Mouse (Mus musculus) gastrocnemius, postnatal 36 days (tissue): ENCODE results near the gene Galnt10. TPM values are rescaled to one million over a fixed set of nuclear protein-coding genes. Genes with fewer than 3 reads are reported as not detected.
A peak's percentile ranks its signal among the peaks of the same experiment; 100 is the strongest.
"Not testable (repeated sequence)": the region's sequence is repeated elsewhere in the genome, so short reads cannot be mapped to it uniquely, and the experiment has no call there.

ENCODE experiments used
- DNase-seq, 2 experiments: peaks; one replicate each; pipeline ENCODE4 v3.0.0; 2022
- intact Hi-C: fragments of 180-260 bp; cut with DNase I; formaldehyde crosslinking; loops from one replicate; pipeline ENCODE4 v1.15.1; 2025
- total RNA-seq, 2 experiments: library from RNA; stranded (reverse); gene quantifications; 2 replicates each; pipeline ENCODE4 v1.2.3; 2021

Gene Galnt10
- total RNA-seq, 2 experiments from 2014 or later: 5.2 to 6.3 TPM

DNA sequence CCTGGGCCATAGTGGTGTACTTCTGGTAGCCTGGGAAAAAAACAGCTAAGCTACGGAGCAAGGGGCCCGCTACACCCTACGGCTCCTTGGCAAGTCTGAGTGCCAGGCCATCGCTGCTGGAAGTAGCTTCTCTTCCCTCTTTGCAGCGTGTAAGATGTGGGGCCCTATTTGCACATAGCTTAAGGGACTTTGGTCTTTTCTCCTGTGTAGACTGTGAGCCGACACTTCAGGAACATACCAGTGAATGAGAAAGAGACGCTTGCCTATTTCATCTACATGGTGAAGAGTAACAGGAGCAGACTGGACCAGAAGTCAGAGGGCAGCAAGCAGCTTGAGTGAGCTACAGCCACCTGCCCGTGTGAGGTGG is 164.5 kb downstream of the Galnt10 start:
- intact Hi-C loops: no loop called here
- DNase-seq: no peak

DNA sequence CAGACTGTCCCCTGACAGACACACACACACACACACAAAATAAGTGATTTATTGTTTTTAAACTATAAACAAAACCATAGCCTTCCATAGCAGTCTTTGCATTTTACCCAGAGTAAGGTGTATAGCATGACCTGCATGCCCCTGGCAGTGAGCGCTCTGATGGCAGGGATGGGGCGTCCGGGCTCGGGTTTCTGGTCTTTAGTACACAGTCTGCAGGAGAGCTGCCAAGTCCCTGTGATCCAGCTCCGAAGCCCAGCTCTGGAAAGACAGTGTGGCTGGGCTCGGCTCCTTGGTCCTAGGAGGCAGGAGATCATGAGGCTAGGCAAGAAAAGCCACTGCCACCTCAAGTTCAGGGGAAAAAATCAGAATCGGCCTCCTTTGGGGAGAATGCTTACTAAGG is 165.8 kb downstream of the Galnt10 start:
- peak; percentile 43 for DNase-seq
- intact Hi-C loops: no loop called here

DNA sequence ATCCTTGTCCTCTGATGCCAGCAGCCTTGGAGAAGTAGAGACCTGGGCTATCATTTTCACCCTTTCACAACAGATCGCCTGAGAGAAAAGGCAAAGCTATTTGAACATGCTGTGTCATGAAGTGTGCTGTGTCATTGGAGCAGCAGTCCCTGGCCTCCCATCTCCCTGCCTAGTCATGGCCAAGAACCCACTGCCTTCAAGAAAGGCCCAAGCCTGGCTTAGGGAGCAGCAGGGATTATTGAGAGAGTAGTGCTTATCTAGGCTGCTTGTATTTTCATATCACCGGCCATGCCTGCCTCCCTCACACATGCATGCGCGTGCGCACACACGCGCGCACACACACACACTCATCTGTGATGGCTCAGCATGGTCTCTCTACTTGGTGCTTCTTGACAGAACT is 167.0 kb downstream of the Galnt10 start:
- intact Hi-C loops: no loop called here
- no peak for DNase-seq

DNA sequence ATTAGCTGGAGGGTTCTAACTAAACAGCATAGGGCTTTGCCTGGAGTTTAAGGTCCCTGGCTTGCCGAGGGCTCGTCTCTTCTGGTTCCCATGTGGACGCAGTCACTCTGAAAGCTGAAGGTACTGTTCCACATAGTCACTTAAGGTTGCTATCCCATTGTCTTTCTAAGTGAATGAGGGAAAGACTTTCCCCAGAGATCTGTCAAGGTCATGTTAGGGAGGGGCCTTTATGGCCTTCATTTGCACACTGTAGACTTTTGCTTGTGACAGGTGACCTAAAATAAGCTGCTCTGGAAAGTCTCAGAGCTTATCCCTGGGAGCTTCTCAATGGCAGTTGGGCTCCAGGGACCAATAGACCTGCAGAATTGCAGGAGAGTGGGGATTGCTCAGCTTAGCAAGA is 168.4 kb downstream of the Galnt10 start:
- no peak for DNase-seq
- intact Hi-C loops: no loop called here

DNA sequence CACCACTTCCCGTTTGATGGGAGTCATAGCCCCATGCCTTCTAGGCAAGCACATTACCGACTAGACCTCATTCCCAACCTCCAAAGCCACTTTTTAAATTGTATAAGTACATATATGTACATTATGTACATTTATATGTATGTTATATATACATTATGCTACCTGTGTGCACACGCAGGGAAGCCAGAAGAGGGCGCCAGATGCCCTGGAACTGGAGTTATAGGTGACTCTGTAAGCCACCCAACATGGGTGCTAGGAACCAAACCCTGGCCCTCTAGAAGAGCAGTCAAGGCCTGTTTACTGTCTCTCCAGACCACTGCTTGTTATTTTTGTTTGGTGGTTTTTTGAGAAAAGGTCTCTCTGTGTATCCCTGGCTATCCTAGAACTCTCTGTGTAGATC is 172.9 kb downstream of the Galnt10 start:
- intact Hi-C loops: no loop called here
- no peak for DNase-seq

DNA sequence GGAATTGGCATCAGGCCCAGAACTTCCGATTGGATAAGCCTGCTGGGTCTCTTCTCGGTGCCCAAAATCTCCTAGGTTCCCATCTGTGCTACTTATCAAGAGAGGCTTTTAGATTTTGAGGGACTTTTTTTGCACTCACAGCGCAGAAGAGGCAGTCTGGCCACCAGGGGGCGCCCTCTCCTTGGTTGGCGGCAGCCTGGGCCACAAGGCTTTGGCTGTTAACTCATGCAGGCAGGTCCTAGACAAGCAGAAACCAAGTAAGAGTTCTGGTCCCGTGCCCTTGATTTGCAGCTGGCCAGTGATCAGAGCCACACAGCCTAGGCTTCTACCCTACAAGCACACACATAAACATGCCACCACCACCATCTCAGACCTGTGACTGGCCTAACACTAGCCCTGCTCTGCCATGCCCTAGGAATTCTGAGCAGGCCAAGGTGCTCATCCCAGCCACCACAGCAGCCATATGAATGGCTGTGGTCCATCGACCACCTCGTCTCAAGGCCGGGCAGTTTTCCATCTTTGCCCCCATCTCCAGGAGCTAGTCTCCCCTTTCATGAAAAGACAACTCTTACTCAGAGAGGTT is 174.8 kb downstream of the Galnt10 start:
- intact Hi-C loops: loop anchor here (1.0 kb wide), 1 partner anchor 114 kb away; no protein-coding TSS in a partner anchor
- peak; percentile 61 to 76 for DNase-seq

DNA sequence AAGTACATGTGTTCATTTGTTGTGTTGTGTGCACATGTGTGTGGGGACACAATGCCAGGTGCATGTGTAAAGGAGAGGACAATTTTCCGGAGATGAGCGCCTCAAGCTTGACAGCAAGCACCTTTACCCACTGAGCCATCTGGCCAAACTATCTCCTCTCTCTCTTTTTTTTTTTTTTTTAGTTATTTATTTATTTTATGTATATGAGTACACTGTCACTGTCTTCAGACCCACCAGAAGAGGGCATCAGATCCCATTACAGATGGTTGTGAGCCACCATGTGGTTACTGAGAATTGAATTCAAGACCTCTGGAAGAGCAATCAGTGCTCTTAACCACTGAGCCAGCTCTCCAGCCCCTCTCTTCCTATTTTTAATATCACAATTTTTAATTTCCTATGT is 177.9 kb downstream of the Galnt10 start:
- DNase-seq, intact Hi-C loops: not testable (repeated sequence)

DNA sequence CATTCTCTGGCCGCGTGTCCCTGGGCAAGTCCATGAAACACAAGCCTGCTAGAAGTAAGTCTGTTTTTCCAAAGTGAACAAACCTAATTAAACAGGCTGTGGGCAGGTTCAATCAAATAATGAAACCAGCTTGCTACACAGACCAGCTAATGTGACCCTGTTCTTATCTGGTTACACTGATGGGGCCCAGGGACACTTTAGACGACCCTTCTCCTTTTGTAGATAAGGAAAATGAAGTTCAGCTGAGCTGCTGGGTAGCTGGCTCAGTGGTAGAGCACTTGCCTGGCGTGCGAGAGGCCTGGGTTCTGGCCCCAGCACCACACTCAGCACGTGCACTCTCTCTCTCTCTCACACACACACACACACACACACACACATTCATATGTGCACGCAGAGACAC is 178.5 kb downstream of the Galnt10 start:
- DNase-seq: no peak
- intact Hi-C loops: no loop called here

DNA sequence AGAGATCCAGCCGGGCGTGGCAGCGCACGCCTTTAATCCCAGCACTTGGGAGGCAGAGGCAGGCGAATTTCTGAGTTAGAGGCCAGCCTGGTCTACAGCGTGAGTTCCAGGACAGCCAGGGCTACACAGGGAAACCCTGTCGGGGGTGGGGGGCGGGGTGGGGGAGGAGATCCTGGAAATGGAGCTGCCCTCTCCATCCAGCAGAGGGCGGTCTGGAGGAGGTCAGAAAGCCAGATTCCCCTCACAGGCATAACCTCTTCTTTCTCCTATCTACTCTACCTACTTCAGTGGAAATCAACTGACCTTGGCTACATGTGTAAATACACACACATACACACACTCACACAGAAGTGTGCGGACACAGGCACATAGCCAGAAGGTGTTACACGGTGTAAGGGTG is 180.0 kb downstream of the Galnt10 start:
- intact Hi-C loops, DNase-seq: not testable (repeated sequence)

DNA sequence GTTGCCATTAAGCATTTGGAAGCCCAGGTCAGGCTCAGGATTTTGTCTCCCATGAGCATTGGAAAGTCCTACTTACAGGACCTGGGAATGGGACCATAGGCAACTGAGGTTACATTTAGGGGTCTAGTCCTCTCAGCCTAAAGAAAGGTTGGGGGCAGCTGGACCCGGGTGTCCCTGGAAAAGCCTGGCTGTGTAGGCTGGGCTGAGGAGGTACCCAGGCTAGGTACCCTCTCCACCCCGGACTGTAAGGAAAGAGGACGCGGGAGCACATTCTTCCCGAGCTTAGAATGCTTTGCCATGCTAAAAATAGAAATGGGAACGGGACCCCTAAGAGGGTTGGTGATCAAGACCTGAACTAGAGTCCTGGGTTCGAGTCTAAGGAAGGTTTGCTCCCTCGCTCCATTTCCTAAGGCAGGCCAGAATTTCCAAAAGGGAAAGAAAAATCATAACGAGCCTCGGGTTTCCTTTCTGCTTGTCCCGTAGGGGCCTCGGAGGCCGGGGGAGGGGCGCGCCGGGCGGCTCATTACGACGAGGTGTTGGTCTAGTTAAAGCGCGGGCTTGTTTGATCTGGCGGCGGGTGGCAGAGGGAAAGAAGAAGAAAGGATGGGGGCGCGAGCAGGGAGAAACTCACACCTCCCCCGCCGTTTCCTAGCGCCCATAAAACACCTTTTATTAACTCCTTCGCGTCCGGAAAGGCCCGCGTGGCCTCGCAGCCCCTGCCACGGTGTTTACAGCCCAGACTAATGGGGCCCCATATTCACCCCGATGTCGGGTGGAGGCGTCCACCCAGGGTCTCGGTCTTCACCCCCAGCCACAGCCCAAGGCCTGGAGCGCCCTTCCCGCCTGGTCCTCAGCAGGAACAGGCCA is 182.0 kb downstream of the Galnt10 start:
- intact Hi-C loops: no loop called here

DNA sequence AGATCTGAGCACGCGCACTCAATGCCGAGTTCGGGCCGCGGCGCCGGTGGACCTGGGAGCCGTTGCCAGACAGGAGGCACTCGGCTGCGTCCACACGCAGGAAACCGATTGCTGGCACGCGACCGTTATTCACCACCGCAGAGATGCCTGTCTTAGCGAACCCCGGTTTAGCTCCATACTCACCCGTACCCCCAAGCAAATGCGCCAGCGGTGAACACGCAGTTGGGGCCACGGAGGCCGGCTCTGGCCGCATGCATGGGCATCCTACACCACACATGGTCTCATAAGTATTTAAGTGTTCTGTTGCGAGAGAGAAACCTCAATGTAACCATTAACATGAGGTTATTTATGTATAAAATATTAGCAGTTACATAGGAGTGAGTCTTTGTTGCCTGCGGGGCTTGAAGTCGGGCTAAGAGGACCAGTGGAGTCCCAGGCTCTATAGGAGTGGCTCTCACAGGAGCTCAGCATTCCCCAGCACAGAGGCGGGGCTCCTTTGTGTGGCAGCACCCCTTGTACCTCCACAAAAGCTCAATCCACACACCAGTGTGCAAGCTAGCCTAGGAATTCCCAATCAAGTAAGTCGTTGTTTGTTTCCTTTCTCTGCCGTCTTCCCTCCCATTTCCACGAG is 182.8 kb downstream of the Galnt10 start:
- no peak for DNase-seq
- intact Hi-C loops: no loop called here

More for the DNA sequence above, 182.0 kb downstream of the Galnt10 start:
- DNase-seq: no peak

DNA sequence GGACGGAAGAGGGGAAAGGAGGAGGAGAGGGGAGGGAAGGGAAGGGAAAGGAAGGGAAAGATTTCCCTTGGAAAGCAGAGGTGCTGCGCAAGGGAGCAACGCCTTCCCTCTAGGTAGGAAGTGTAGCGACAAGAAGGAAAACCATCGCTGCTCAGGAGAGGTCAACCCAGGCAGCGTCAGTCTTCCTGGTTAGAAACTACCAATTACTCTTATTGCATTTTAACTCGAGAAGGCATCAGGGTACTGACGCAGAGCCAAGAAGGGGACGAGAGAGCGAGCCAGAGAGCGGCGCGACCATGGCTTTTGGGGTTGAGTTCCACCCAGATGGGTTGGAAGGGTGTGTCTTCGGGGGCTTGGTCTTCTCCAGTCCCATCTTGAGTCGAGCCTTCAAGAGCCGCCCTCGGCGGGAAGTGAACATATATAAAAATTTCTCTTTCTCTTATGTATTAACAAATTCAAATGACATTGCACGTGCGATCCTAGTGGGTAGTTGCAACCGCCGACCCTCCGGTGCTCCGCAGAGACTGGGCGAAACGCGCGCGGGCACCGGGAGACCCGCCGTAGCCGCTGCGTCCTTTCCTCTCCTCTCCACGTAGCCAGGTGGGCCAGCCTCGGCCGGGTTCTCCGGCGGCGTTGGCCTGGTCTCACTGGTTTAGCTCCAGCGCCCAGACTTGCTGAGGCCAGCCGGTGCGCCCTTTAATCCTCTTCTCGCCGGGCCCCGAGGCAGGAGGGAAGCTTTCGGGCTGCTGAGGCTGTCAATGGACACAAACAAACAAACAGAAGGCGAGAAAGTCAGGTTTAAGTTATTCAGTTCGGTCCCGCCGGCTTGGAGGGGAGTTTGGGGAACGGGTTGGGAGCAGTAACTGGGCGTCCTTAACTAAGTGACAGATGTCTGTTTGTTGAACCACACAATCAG is 184.0 kb downstream of the Galnt10 start:
- intact Hi-C loops: no loop called here
- DNase-seq: no peak

DNA sequence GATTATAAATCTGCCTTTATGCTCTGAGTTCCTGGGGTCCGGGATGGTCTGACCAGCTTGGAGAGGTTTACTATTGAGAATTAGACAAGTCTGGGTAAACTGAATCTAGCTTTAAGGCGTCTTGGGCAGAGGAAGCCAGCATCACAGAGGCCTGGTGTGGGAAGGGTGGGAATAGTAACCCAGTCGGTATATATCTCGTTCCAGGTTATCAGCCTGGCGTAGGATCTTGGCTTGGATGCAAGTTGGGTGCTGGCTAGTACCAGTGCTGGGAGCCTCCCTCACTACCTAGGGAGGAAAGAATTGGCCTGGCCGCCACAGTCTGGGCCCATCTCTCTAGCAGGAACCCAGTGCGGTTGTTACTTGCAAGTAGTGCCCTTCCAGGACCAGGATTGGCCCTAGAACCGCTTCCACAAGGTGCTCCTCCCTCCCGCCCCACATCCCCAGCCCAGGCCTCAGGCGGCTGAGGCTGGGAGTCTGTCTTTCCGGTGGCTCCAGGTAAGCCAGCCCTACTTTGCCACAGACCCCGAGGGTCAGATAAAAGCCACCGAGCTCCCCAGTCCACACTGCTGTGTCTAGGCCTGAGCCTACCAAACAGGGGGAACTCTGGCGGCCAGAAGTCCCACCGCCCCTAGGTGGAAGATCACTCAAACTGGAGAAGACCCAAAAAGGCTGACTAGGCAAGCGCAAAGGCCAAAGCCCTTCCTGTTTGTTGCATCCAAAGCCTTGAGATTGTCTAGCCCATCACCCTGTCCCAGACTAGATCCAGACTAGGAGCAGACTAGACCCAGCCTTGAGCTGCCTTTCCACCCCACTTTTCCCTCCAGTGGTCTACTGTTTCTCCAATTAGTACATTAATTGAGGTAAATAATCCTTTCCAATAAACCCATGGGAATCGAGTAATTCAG is 184.9 kb downstream of the Galnt10 start:
- DNase-seq: no peak
- intact Hi-C loops: no loop called here

DNA sequence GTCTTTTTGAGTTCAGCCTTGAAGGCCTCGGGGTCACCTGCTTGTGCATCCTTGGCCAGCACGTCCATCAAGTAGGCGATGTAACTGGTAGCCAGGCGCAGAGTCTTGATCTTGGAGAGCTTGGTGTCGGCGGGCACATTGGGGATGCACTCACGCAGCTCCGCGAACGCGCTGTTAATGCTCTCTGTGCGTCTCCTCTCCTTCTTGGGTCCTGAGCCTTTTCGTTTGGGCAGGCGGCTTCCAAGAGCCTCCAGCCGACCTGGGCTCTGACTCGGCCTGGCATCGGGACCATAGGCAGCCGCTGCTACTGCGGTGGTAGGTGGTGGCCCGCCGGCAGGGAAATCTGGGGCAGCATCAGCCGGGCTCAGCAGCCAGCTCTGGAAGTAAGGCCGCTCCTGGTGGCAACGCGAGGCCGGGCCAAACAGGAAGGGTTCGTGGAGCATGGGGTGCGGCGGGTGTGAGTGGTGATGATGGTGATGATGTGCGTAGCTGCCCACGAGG is 186.1 kb downstream of the Galnt10 start:
- intact Hi-C loops: no loop called here
- no peak for DNase-seq

DNA sequence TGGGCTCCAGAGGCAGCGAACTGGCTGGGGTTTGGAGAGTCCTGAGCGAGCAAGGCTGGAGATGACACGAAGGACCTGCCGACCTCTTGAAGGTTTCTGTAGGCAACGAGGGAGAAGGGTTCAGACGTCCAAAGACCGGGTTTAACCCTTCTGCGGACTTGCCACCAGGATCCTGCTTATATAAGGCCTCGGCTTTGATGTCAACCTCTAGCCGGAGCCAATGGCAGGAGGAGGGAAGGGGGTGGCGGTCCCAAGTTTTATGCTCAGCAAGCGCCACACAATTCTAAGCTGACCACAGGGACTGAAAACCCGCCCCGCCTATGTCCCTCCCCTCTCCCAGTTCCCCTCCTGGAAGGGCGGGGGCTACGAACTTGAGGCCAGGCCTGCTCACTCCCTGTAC is 186.6 kb downstream of the Galnt10 start:
- intact Hi-C loops: no loop called here
- no peak for DNase-seq

DNA sequence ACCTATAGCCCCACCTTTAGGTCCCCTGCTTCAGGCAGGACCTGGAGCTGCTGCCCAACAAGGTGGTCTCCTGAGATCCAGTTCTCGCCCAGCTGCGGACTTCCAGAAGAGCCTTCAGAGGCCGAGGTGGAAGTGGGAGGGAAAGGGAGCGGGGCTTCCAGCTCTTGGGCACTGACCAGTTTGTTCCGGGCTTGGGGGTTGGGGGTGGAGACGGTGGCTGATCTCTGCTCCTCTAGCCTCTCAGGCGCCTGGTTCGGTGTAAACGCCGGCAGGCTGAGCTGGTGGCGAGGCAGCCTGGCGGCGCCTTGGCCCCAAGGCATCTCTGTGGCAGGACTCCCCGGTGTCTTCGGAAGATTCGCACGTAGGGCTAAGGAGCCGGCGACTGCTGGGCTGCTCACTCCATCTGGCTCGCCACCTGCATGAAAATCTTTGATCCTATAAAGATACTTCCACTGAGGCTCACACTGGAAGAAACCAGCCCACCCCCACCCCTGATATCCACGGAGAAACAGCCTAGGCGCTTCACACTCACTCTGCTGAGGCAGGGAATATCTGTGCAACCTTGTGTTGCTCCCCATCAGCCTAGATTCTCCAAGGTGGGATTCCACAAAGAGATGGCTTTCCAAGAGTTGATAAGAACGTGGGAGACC is 187.4 kb downstream of the Galnt10 start, which contains the start of gene Hand1:
TSS of gene Hand1 (minus strand) at position 267 of the 650 bp plus-strand sequence.
- DNase-seq: no peak
- intact Hi-C loops: no loop called here

DNA sequence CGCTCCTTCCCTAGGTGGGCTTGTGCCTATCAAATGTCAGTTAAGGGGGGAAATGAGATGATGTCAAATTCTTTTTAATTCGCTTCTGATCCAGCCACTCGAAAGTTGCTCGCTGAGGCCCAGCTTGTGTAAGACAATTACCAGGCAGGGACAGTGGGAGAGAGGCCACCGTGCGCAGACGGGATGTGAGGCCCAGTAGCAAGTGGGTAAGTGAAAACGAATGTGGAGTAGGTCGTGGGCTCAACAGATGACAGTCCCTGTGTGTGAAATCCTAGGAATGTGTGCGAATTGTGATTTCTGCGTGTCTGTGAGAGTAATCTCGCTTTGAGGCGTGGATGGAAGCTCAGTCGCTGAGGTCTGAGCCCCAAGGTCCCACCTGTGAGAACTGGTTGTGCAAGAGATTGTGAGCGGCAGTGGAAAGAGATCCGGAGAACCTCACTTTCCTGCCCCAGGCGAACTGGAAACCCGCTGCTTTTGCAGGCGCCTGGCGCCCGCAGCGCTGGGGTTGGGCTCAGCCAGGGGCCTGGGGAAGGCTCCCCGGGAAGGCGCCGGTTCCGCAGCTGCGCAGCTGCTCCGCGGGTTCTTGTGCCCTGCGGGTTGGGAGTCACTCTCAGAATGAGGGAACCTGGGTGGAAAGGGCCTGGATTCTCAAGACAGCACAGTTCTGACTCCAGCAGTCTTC is 188.2 kb downstream of the Galnt10 start:
- no peak for DNase-seq
- intact Hi-C loops: no loop called here

DNA sequence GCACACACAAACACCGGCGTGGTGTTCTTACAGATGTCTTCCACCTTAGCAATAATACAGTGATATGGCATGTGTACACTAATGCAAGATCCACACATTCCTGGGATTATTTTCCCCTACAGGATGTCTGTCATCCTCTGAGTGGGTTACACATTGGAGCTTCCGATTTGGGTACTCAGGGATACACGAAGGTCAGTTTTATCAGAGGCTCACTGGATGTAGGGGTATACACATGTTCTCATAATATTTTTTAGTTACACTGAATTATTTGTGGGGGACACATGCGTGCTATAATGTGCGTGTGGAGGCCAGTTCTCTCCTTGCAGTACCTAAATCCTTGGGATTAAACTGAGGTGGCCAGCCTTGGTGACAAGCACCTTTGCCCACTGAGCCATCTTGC is 188.8 kb downstream of the Galnt10 start:
- DNase-seq: no peak
- intact Hi-C loops: no loop called here
